In genomic region chr3:144849014-144849556, GRCm38 (mm10) we compare ENCODE assay signal across 19 mouse cellular contexts. TPM values are rescaled to one million over a fixed set of nuclear protein-coding genes. Genes with fewer than 3 reads are reported as not detected.
DNase-seq lines count a peak whose midpoint lies in the region; ATAC-seq lines count a peak whose summit lies in the region.
"Not testable (repeated sequence)": the region's sequence is repeated elsewhere in the genome, so short reads cannot be mapped to it uniquely, and the experiment has no call there.
"Had no signal": no experiment of that assay in that cellular context is flagged by ENCODE, and none has a peak within 500 bp of the region (broad histone marks: within the 10 kb centered on the region; RNA-seq: fewer than 3 reads in every experiment).

Gene Clca3b (minus strand): TSS chr3:144849357.

- DNase-seq in intestine, embryonic 14.5 days (ENCODE audit: low spot score), result not testable (repeated sequence)
- DNase-seq in large intestine, adult 2 months (ENCODE audit: low read depth, low spot score), result peak; percentile 57

- not testable (repeated sequence) for H3K27ac ChIP-seq in intestine, embryonic 14.5 days (ENCODE audit: low read depth); intestine, embryonic 16.5 days (ENCODE audit: low read length)

- H3K4me1 ChIP-seq in intestine, embryonic 14.5 days (replicated peaks; ENCODE audit: control insufficient read depth, insufficient read depth, low read length); intestine, embryonic 16.5 days (ENCODE audit: control insufficient read depth, insufficient read depth, low read length): not testable (repeated sequence)

- peak; percentile 79 for ATAC-seq in erythroblast, adult 5-6 weeks (replicated peaks; ENCODE audit: low FRiP score, poor library complexity, severe bottlenecking)
- ATAC-seq in intestine, embryonic 14.5 days (replicated peaks; ENCODE audit: low FRiP score, low TSS enrichment, low read depth), result peak; percentile 63; the same call in 1 of the 2 replicates
- ATAC-seq in intestine, embryonic 16.5 days, result peak; percentile 86
- ATAC-seq in megakaryocyte-erythroid progenitor cell, adult 5-6 weeks (replicated peaks; ENCODE audit: low FRiP score, low TSS enrichment, poor library complexity, severe bottlenecking), result peak; percentile 57

- H3K9me3 ChIP-seq in intestine, embryonic 14.5 days (ENCODE audit: control insufficient read depth, low read length); intestine, embryonic 16.5 days (ENCODE audit: control insufficient read depth, low read length): not testable (repeated sequence)

- 64% methylated on average over 9 of the region's 9 CpGs for WGBS in intestine, embryonic 14.5 days
- WGBS in intestine, embryonic 16.5 days, result 53% methylated on average over 9 of the region's 9 CpGs
- 26% methylated on average over 9 of the region's 9 CpGs for WGBS in large intestine, adult 2 months

- not testable (repeated sequence) for H3K4me2 ChIP-seq in intestine, embryonic 14.5 days (ENCODE audit: low read length); intestine, embryonic 16.5 days (ENCODE audit: low read depth, low read length)

- H3K36me3 ChIP-seq in intestine, embryonic 14.5 days (ENCODE audit: control insufficient read depth, insufficient read depth, low read length); intestine, embryonic 16.5 days (ENCODE audit: control insufficient read depth, insufficient read depth, low read length): not testable (repeated sequence)

- not testable (repeated sequence) for H3K4me3 ChIP-seq in intestine, embryonic 14.5 days (ENCODE audit: low read depth, low read length)
- 0 out of 2 replicates have a peak within 1 kb of the TSS, but pooled peaks have one; percentile 4 for H3K4me3 ChIP-seq in intestine, embryonic 16.5 days (ENCODE audit: low read length)

- H3K27me3 ChIP-seq in intestine, embryonic 14.5 days (replicated peaks; ENCODE audit: control insufficient read depth, insufficient read depth, low read length); intestine, embryonic 16.5 days (replicated peaks; ENCODE audit: control insufficient read depth, insufficient read depth, low read length): not testable (repeated sequence)

- not testable (repeated sequence) for H3K9ac ChIP-seq in intestine, embryonic 14.5 days (ENCODE audit: low read length); intestine, embryonic 16.5 days (ENCODE audit: low read depth, low read length)

RNA-seq across cellular contexts. Expression of gene Clca3b, which starts in this region (rescaled TPM):
- total RNA-seq in erythroblast, adult 5-6 weeks (2015; ENCODE audit: low replicate concordance), result not detected in 2 replicates
- not detected in 2 replicates for total RNA-seq in erythroblast, adult 5-6 weeks (2017; ENCODE audit: low replicate concordance)
- polyA plus RNA-seq in intestine, embryonic 14.5 days (2014; fragmentation: Nextera tagmentation; extraction: Ambion mirVana), result 4.9 and 5.4 TPM in 2 replicates
- 5.2 and 6.4 TPM in 2 replicates for polyA plus RNA-seq in intestine, embryonic 16.5 days (2015; fragmentation: Nextera tagmentation; extraction: Ambion mirVana)
- polyA plus RNA-seq in large intestine, adult 2 months (2012; rRNA removed), result 110 and 175 TPM in 2 replicates
- not detected in 2 replicates for total RNA-seq in megakaryocyte-erythroid progenitor cell, adult 5-6 weeks (2014; fragmentation: Nextera tagmentation)
- total RNA-seq in megakaryocyte-erythroid progenitor cell, adult 5-6 weeks (2017), result not detected in 2 replicates
- total RNA-seq: adrenal gland, adult 2 months; adrenal gland, postnatal 10 days; adrenal gland, postnatal 25 days; adrenal gland, postnatal 4 days; forebrain, postnatal 0 days; MEL had no signal
- polyA plus RNA-seq: adrenal gland, adult 2 months; brain, embryonic 14.5 days; cortical plate, adult 2 months; embryonic facial prominence, embryonic 10.5 days; embryonic facial prominence, embryonic 12.5 days; erythroblast, embryonic 14.5 days; forebrain, embryonic 11.5 days; forebrain, embryonic 13.5 days; forebrain, embryonic 15.5 days; forebrain, postnatal 0 days had no signal

Comparison
In these comparisons a context has a peak if more than half of its experiments do, and no peak if none do; other contexts are left out.
1. RNA of gene Clca3b (polyA plus RNA-seq): 110 to 175 TPM in large intestine, adult 2 months; 5.2 to 6.4 TPM in intestine, embryonic 16.5 days and 4.9 to 5.4 TPM in intestine, embryonic 14.5 days; every median in the first group is over 10 times any median in the second.
2. Peak in ATAC-seq in erythroblast, adult 5-6 weeks; RNA of the gene not detected or under 1 TPM.
3. Peak in ATAC-seq in megakaryocyte-erythroid progenitor cell, adult 5-6 weeks; RNA of the gene not detected or under 1 TPM.
4. Peak in every context shown above with its lines, with median percentiles within 50 percentile points of each other: ATAC-seq.